Mouse (Mus musculus): ENCODE results near the gene Ankrd35. TPM values are rescaled to one million over a fixed set of nuclear protein-coding genes. Genes with fewer than 3 reads are reported as not detected.
"Not testable (repeated sequence)": the region's sequence is repeated elsewhere in the genome, so short reads cannot be mapped to it uniquely, and the experiment has no call there.

Gene Ankrd35
- total RNA-seq (2021) = under 1 TPM; 0.60 to 0.95 TPM

DNA sequence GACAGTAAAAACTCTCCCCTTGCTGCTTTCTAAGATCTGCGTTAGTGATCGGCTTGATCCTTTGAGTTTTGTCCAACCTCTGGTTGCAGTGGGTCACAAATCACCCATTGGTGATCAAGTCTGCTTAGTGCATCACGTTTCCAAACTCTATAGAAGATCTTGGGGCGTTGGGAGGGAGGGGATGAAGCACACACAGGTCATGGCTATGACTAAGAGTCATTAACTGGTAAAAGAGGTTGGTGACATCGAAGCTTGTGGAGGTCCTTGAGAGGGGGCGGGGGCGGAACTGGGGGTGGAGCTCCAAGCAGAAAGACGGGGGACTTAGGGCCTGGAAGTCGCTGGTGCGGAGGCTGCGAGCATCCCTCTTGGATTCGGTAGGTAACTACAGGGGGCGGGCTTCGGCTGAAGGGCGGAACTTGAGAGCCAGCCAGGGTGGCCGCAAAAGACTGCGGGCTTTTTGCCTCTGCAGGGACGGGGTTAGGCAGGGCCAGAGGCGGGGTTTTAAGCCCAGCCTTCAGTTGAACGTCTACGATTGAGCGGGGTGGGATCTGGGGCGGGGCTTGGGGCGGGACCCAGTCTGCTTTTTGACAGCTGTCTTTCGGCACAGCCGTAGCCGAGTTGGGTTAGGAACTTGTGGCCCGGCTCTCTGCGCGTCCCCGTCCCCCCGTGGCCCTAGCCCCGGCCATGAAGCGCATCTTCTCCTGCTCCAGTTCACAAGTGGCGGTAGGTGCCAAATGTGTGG, at the start of gene Ankrd35:
Gene Ankrd35 (plus strand): TSS at position 405 of the 742 bp plus-strand sequence.
- intact Hi-C loops (cut with DNase I) = loop anchor here (2.0 to 5.0 kb wide), 2 partner anchors 23 to 37 kb away; partner anchors contain the start of gene Nudt17

GRCm38 (mm10) chr3:96623201-96623600, 46.7 kb upstream of the Ankrd35 start:
- intact Hi-C loops (cut with DNase I) = no loop called here
- DNase-seq (ENCODE audit: low spot score) = no peak

More for the DNA sequence above, at the start of gene Ankrd35:
- DNase-seq (ENCODE audit: low spot score) = peak; percentile 69

DNA sequence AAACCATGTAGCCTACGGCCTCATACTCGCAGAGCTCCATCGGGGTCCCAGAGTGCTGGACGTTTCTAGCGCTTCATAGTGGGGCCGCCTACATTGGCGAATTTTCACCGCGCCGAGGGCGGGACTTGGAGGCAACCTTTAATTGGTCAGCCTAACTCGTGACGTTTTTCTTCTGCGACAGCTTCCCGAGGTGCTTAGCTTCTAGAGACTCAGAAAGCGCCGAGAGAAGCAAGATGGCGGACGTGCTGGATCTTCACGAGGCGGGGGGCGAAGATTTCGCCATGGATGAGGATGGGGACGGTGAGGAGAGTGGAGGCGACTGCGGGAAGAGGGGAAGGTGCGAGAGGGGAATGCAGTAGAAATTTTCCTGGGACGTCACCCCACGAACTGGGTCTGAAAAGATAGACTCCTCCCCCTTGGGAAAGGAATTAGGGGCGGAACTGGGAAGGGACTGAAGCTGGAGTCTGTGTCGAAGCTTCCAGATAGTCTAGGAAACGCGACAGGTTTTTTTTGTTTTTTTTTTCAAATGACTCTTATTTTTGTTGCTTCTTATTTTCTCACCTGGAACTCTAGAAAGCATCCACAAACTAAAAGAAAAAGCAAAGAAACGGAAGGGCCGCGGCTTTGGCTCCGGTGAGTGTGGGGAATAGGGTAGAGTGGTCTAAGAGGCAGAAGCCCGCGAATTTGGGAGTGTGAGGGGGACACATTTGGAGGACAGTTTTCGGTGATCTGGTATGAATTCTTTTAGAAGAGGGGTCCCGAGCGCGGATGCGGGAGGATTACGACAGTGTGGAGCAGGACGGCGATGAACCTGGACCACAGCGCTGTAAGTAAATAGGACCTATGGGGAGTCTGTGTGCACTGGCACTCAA, 40.0 kb upstream of the Ankrd35 start, which contains the start of gene Rbm8a:
Gene Rbm8a (plus strand): TSS at position 205 of the 872 bp plus-strand sequence.
- intact Hi-C loops (cut with DNase I) = loop anchor here (2.0 kb wide), 1 partner anchor 27 kb away; no protein-coding TSS in a partner anchor
- peak; percentile 90 for DNase-seq (ENCODE audit: low spot score)

- no peak for DNase-seq (ENCODE audit: low spot score)
- intact Hi-C loops (cut with DNase I) = no loop called here
These were observed 37.9 kb upstream of the Ankrd35 start for GRCm38 (mm10) chr3:96632058-96632457.

GRCm38 (mm10) chr3:96634015-96634414, 35.9 kb upstream of the Ankrd35 start:
- intact Hi-C loops (cut with DNase I) = no loop called here
- DNase-seq (ENCODE audit: low spot score) = no peak

DNA sequence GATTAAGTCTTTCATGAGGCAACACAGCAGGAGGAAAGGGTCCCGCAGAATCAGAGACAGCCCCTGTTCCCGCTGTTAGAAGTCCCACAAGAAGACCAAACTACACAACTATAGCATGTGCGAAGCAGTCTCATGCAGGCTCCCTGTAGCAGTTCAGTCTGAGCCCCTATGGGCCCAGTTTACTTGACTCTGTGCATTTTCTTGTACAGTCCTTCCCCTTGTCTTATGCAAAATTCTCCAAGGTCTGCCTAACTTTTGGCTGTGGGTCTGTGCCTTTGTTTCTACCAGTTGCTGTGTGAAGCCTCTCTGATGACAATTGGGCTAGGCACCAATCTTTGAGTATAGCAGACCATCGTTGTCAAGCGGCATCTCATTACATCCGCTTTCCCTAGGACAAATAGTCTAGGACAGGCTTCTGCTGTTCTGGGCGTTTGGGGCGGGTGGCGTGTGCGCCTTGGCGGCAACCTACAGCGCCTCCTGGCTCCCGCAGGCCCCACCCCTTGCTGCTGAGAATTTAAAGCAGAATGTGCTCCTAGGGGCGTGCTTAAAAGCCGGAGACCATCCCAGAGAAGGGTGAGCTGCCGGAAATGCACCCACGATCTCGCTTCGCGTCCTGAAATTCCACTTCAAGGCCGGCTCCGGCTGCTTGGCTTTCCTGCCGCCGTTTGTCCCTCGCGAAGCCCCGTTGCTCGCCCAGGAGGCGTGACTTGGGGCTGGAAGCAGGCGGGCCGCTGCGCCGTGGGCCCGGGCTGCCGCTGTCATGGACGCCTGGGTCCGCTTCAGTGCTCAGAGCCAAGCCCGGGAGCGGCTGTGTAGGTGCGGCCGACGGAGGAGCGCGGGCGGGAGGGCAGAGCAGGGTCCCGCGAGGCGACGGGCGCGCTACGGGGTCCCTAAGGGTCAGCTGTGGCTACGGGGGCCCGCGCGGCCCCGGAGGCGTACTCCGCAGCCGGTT, 34.7 kb upstream of the Ankrd35 start, which contains the start of the genes Pex11b and Gm42957:
Gene Pex11b (plus strand): TSS at position 449 of the 952 bp plus-strand sequence.
Gene Gm42957 (plus strand): TSS at position 547 of the 952 bp plus-strand sequence.
- peak; percentile 83 for DNase-seq (ENCODE audit: low spot score)
- intact Hi-C loops (cut with DNase I) = no loop called here

GRCm38 (mm10) chr3:96635906-96636305, 34.0 kb upstream of the Ankrd35 start:
- intact Hi-C loops (cut with DNase I) = no loop called here
- DNase-seq (ENCODE audit: low spot score) = no peak

DNA sequence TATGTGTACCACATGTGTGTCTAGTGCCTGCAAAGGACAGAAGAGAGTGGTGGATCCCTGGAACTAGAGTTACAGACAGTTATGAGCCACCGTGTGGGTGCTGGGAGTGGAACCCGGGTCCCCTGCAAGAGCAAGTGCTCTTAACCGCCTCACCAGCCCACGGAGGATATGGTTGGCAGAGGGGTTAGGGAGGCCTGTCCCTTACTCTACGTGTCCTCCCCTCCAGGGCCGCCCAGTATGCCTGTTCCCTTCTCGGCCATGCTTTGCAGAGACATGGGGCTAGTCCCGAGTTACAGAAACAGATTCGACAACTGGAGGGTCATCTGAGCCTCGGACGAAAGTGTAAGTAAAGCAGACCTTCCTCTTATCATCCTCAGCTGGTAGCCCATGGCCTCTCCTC, 33.5 kb upstream of the Ankrd35 start:
- DNase-seq (ENCODE audit: low spot score) = no peak
- intact Hi-C loops (cut with DNase I) = no loop called here

- intact Hi-C loops (cut with DNase I) = loop anchor here (1.0 kb wide), 2 partner anchors 59 to 93 kb away; no protein-coding TSS in a partner anchor
- DNase-seq (ENCODE audit: low spot score) = no peak
These were observed 30.7 kb upstream of the Ankrd35 start for GRCm38 (mm10) chr3:96639219-96639618.

DNA sequence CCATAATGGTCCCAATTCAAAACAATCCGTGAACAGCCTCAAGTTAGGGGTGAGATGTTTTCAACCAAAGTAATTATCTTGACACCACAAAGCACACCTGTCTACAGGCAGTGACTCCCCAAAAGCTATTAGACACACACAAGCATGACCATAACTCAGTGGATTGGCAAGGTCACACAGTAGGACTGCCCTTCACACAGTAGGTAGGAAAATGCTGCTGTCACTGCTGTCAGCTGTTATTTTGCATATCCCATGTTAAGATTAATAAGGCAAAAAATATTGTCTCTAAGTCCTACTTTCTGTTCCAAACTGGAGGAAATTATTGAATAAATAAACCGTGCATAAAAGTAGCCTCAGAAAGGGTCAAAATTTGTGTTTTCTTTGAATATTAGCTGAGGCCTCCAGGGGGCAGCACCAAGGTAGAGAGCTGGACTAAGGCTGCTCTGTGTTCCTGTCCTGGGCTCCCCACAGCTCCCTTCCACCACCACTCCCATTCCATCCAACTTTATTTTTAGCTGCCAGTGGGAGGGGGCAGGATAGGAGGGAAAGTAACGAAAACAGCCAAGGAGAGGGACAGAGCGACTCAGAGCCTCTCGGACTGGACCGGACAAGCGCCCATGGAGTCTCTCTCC, 24.8 kb upstream of the Ankrd35 start, which contains the start of gene Itga10:
Gene Itga10 (plus strand): TSS at position 567 of the 632 bp plus-strand sequence.
- DNase-seq (ENCODE audit: low spot score) = no peak
- intact Hi-C loops (cut with DNase I) = no loop called here

DNA sequence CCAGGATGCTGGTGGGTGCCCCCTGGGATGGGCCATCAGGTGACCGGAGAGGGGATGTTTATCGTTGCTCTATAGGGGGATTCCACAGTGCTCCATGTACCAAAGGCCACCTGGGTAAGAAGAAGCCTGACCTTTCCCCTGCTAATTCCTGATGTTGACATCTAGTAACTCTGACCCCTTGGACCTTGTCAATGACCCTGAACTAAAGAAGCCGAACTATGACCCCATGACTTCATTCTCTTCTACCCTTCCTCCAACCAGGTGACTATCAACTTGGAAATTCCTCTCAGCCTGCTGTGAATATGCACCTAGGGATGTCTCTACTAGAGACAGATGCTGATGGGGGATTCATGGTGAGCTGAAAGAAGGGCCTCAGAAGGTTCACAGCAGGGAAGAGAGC, 22.6 kb upstream of the Ankrd35 start:
- intact Hi-C loops (cut with DNase I) = no loop called here
- DNase-seq (ENCODE audit: low spot score) = no peak

DNA sequence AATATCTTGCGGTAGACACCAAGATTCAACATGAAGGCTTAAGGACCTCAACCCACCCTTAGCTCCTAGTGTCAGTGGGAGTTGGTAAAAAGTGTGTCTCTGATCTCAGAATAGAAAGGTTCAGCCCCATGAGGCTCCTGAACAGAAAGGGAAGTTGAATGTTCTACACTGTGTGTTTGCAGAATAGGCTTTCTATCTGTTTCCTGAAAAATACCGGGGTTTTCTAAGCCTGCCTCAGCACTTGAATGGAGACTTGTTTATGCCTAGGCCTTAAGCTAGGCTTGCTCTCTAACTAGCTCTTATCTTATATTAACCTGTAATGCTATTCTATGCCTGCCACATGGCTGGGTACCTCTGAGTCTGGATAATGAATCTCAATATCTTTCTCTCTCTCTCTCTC, 9.0 kb upstream of the Ankrd35 start:
- no peak for DNase-seq (ENCODE audit: low spot score)
- intact Hi-C loops (cut with DNase I) = no loop called here

DNA sequence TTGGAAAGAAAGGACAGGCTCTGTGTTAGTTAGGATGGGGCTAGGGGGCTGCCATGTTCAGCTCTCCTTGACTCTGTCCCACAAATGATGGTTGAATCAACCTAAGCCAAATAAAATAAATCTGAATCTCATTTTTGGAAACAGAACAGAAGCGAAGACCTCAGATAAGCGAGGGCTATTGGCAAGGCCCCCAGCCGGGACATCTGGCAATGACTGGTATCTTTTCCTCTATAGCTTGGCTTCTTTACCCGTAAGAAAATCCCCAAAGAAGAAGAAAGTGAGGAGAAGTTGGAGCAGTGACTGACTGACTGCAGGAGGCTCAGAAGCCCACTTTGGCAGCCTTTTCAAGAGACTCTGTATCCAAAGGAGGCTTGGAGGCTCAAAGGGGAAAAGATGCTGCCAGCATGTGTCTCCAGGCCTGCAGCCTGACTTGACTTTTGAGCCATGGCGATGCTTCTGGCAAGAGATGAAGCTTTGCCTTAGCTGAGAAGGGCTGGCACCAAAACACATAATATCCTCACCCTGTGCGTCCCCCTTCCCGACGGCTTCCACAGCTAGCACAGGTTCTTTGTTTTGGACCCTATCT, 7.1 kb upstream of the Ankrd35 start:
- intact Hi-C loops (cut with DNase I) = no loop called here
- no peak for DNase-seq (ENCODE audit: low spot score)

GRCm38 (mm10) chr3:96663432-96664239, 6.3 kb upstream of the Ankrd35 start:
- intact Hi-C loops (cut with DNase I) = no loop called here

DNA sequence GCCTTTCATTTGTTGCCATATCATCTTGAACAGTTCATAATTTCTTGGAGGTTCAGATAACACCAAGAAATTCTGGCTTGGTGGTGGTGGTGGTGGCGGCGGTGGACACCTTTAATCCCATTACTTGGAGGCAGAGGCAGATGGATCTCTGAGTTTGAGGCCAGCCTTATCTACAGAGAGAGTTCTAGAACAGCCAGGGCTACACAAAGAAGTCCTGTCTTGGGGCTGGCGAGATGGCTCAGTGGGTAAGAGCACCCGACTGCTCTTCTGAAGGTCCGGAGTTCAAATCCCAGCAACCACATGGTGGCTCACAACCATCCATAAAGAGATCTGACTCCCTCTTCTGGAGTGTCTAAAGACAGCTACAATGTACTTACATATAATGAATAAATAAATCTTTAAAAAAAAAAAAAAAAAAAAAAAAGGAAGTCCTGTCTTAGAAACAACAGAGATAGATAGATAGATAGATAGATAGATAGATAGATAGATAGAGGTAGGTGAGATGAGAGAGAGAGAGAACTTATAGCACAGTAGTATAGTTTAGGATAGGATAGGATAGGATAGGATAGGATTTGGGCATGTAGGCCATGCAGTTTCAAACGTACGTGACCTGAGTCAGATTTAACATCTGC, 4.1 kb upstream of the Ankrd35 start:
- DNase-seq (ENCODE audit: low spot score) = not testable (repeated sequence)
- intact Hi-C loops (cut with DNase I) = loop anchor here (5.0 kb wide), 1 partner anchor 41 kb away; the partner anchor contains the start of gene Nudt17

More at GRCm38 (mm10) chr3:96663432-96664239, 6.3 kb upstream of the Ankrd35 start:
- DNase-seq (ENCODE audit: low spot score) = peak; percentile 59

- intact Hi-C loops (cut with DNase I) = loop anchor here (5.0 kb wide), 1 partner anchor 40 kb away; the partner anchor contains the start of gene Nudt17
- DNase-seq (ENCODE audit: low spot score) = no peak
These were observed 3.0 kb upstream of the Ankrd35 start for GRCm38 (mm10) chr3:96666916-96667315.

- intact Hi-C loops (cut with DNase I) = loop anchor here (5.0 kb wide), 1 partner anchor 40 kb away; the partner anchor contains the start of gene Nudt17
- no peak for DNase-seq (ENCODE audit: low spot score)
These were observed 2.6 kb upstream of the Ankrd35 start for GRCm38 (mm10) chr3:96667316-96667715.
